Mouse (Mus musculus): Measurements from ENCODE around the gene Ptprj.

DNA sequence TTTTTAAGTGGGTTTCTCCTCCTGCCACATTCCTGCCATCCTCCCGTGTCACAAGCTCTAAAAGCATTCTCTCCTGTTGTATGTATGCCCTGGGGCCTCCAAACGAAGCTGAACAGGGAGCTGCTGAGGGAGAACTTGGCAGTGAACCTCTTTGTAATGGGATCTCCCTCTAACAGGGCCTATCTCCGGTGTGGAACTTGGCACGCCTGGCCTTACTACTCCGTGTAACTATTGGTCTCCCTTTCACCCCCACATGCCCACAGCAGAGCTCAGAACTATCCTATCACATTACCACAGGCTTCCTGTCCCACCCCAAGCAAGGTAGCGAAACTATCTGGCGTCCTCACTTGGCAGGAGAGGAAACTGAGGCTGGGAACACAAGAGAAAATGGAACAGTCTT, 14.4 kb downstream of the Ptprj start:
- TF ChIP-seq CTCF (IDR thresholded peaks at IDR 0.05; ENCODE audit: insufficient read depth, low read depth, low read length): no peak
- TF ChIP-seq POLR2A (IDR thresholded peaks at IDR 0.05; ENCODE audit: insufficient read depth, low read depth, low read length): no peak

Data from olfactory bulb, adult 2 months (tissue).